Mouse (Mus musculus) embryonic fibroblast, embryonic 13.5 days (primary cell): ENCODE data around the gene Snrpa1.

ENCODE experiments used
- CTCF ChIP-seq: IDR thresholded peaks from 2 replicates; pipeline ENCODE4 v1.5.1; 2011; ENCODE audit warnings: mild to moderate bottlenecking, control low read depth, low read length, moderate library complexity, borderline replicate concordance; ENCODE audit not compliant: insufficient read depth
- POLR2A ChIP-seq: IDR thresholded peaks from 2 replicates; pipeline ENCODE4 v1.6.1; 2011; ENCODE audit warnings: low read depth, mild to moderate bottlenecking, control low read depth, low read length, moderate library complexity

DNA sequence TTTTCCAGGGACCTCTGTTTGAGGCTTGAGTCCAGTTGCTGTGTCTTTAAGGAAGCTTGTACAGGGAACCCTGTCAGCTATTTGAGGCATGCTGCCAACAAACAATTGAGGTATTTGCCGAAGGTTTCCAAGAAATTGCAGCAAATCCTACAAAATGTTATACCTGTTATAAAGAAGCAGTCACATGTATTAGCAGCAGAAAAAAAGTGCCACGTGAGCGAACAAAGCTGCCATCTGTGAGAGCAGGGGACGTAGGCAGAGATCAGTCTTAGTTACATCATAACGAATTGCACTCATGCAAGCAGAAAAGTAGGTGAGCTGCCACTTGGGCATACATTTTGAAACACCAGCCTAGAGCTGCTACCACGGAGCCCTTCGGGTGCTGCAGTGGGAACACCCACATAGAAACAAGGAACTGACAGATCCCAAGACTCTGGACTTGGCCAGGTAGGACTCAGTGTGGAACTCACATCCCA is 47.8 kb downstream of the Snrpa1 start:
- no peak for TF ChIP-seq CTCF
- TF ChIP-seq POLR2A, result no peak
